Mouse (Mus musculus): ENCODE measurements around the gene Olfr1014.

Olfr1014 gene

GRCm38 (mm10) chr2:85772413-85772812 is at the start of gene Olfr1014:
Gene Olfr1014, plus strand, starts transcription at chr2:85772713.
- no peak for DNase-seq

- no peak for DNase-seq
Measured at GRCm38 (mm10) chr2:85725793-85726192, 46.7 kb upstream of the Olfr1014 start.

DNA sequence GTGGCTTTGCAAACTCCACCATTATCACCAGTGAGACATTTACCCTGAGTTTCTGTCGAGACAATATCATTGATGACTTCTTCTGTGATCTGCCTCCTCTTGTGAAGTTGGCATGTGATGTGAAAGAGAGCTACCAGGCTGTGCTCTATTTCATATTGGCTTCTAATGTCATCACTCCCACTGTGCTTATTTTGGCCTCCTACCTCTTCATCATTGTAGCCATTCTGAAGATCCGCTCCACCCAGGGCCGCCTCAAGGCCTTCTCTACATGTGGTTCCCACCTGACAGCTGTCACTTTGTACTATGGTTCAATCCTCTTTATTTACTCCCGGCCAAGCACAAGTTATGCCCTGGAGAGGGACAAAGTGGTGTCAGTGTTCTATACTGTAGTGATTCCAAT is 18.7 kb upstream of the Olfr1014 start:
- DNase-seq: no peak

- DNase-seq: no peak
Measured at GRCm38 (mm10) chr2:85762666-85763065, 9.8 kb upstream of the Olfr1014 start, which contains the start of gene Olfr1012. Gene Olfr1012, minus strand, starts transcription at chr2:85762766.

DNA sequence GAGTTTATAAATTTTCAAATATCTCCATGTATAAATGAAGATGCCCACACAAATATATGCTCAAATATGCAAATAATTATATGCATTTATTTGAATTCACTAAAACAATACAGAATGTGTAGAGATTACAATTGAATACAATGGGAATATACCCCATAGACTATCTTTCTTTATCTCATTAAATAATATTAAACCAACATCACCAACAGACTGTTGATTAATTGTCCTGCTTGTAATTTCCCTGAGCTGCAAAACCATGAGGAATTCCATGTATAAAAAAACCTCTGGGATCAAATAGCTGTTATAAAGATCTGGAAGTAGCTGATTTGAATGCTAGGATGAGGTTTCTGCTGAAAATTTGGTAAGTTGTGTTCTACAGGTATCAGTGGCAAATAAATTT is 5.7 kb upstream of the Olfr1014 start, which contains the start of gene Olfr1013:
Gene Olfr1013, plus strand, starts transcription at position 301 of the 400 bp plus-strand sequence.
- DNase-seq: no peak

GRCm38 (mm10) chr2:85781717-85782116 is 9.2 kb downstream of the Olfr1014 start, which contains the start of gene Olfr1015:
Gene Olfr1015, plus strand, starts transcription at chr2:85782017.
- no peak for DNase-seq

DNA sequence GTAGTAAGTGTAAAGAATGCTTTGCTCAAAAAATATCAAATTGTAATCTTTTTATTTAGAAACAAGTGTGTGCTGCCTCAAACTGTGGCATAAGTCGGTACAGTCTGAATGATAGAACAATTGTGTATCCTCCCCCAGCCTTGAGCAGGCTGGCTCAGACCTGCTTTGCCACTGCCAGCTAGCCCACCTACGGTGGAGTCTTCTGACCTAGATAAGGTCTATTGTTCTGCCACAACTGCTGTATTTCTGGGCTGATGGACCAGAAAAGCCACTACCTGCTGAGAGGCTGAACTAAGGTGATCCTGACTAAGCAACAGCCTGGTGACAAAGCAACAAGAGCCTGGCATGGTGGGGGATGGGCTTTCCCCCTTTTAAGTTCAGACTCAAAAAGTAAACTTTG is 19.8 kb downstream of the Olfr1014 start:
- DNase-seq: no peak

DNA sequence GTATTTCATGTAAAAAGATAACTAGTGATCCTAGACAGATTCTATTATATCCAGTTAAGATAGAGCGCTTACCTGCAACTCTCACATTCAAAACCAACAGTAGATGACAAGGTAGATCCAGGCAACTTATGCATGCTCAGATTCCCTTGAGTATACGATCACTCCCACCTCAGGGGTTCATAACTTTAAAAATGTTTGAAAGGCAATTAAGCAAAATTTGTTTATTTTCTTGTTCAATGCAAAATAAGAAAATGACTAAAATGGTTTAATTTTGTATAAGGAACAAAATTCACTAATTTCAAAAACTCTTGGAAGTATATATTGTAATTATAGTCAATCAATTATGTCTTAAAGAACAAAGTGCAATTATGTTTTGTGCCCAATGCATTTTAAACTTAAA is 29.9 kb downstream of the Olfr1014 start, which contains the start of gene Olfr1016:
Gene Olfr1016, minus strand, starts transcription at position 101 of the 400 bp plus-strand sequence.
- DNase-seq: no peak

- DNase-seq: no peak
Measured at GRCm38 (mm10) chr2:85804501-85804900, 32.0 kb downstream of the Olfr1014 start.

GRCm38 (mm10) chr2:85818179-85818578 is 45.7 kb downstream of the Olfr1014 start, which contains the start of gene Olfr1018:
Gene Olfr1018, plus strand, starts transcription at chr2:85818479.
- DNase-seq: no peak
